Mouse (Mus musculus) CH12.LX (cell line): Measurements from ENCODE around the gene St8sia1. TPM values are rescaled to one million over a fixed set of nuclear protein-coding genes. Genes with fewer than 3 reads are reported as not detected.

Source experiments
- DNase-seq: peaks from one replicate; pipeline ENCODE4 v3.0.0-alpha.2; 2013; ENCODE audit errors: extremely low read depth
- H3K27ac ChIP-seq: 2 replicates; pipeline ENCODE4 v1.5.1; 2012; ENCODE audit warnings: low read depth, mild to moderate bottlenecking, control low read depth, moderate library complexity; ENCODE audit not compliant: insufficient read depth
- H3K27me3 ChIP-seq: replicated peaks from 2 replicates; pipeline ENCODE3; 2012; ENCODE audit warnings: inconsistent platforms
- H3K36me3 ChIP-seq, 2 experiments: replicated peaks in 1 of 2; 2 replicates each; pipeline versions ENCODE3 to v1.6.1; 2012; ENCODE audit warnings: inconsistent platforms in 1 of 2, low read length in 1 of 2, mild to moderate bottlenecking in 1 of 2, mixed read lengths in 1 of 2, moderate library complexity in 1 of 2; ENCODE audit not compliant: control insufficient read depth in 1 of 2, insufficient read depth in 1 of 2
- H3K4me1 ChIP-seq, 2 experiments: 2 replicates each; pipeline ENCODE4 v1.6.1; 2012; ENCODE audit warnings: inconsistent platforms in 1 of 2, moderate library complexity in 1 of 2; ENCODE audit not compliant: insufficient read depth in 2 of 2, control insufficient read depth in 1 of 2
- H3K4me2 ChIP-seq: 2 replicates; pipeline ENCODE4 v1.6.1; 2012; ENCODE audit warnings: low read depth, mild to moderate bottlenecking, control low read depth; ENCODE audit not compliant: poor library complexity, insufficient read depth, severe bottlenecking
- H3K4me3 ChIP-seq, 3 experiments: fragments of 150-350 bp in 1 of 3; sonication (generic) in 1 of 3; replicated peaks in 1 of 3; 2 replicates each; pipeline versions ENCODE3 to v1.5.1; 2011 to 2012; ENCODE audit warnings: low read depth in 2 of 3, low read length in 2 of 3, mild to moderate bottlenecking in 2 of 3, moderate library complexity in 2 of 3, control low read depth in 1 of 3, improper control_type of control experiment in 1 of 3, inconsistent platforms in 1 of 3, mixed read lengths in 1 of 3; ENCODE audit not compliant: poor library complexity in 1 of 3
- H3K79me2 ChIP-seq: replicated peaks from 2 replicates; pipeline ENCODE4 v1.6.1; 2012; ENCODE audit warnings: mild to moderate bottlenecking, moderate library complexity; ENCODE audit not compliant: control insufficient read depth, poor library complexity, insufficient read depth, severe bottlenecking; ENCODE audit errors: extremely low read depth
- H3K9ac ChIP-seq: 2 replicates; pipeline ENCODE4 v1.6.1; 2012; ENCODE audit warnings: low read depth, mild to moderate bottlenecking, control low read depth, moderate library complexity; ENCODE audit not compliant: insufficient read depth
- H3K9me3 ChIP-seq: replicated peaks from 2 replicates; pipeline ENCODE3; 2012; ENCODE audit warnings: low read length, inconsistent platforms, mixed read lengths
- CHD1 ChIP-seq: IDR thresholded peaks from 2 replicates; pipeline ENCODE4 v1.6.1; 2012; ENCODE audit warnings: low read depth, low read length, improper control_type of control experiment, inconsistent platforms
- ELF1 ChIP-seq: IDR thresholded peaks from 2 replicates; pipeline ENCODE4 v1.6.1; 2014; ENCODE audit warnings: low read depth, mild to moderate bottlenecking, inconsistent platforms, low read length, improper control_type of control experiment
- EP300 ChIP-seq: IDR thresholded peaks from 2 replicates; pipeline ENCODE4 v1.6.1; 2011; ENCODE audit warnings: low read length, improper control_type of control experiment
- ETS1 ChIP-seq: conservative IDR thresholded peaks from 2 replicates; pipeline ENCODE4 v1.6.1; 2012; ENCODE audit warnings: low read depth, mild to moderate bottlenecking, inconsistent platforms, low read length, improper control_type of control experiment, moderate library complexity
- JUN ChIP-seq: IDR thresholded peaks from 2 replicates; pipeline ENCODE4 v1.6.1; 2011; ENCODE audit warnings: low read depth, mild to moderate bottlenecking, low read length, improper control_type of control experiment, moderate library complexity; ENCODE audit not compliant: insufficient read depth
- JUND ChIP-seq: conservative IDR thresholded peaks from 2 replicates; pipeline ENCODE4 v1.6.1; 2011; ENCODE audit warnings: low read depth, low read length, improper control_type of control experiment
- KAT2A ChIP-seq: IDR thresholded peaks from 2 replicates; pipeline ENCODE4 v1.6.1; 2012; ENCODE audit warnings: low read length, improper control_type of control experiment, inconsistent platforms; ENCODE audit not compliant: insufficient replicate concordance
- MAX ChIP-seq: IDR thresholded peaks from 2 replicates; pipeline ENCODE4 v1.6.1; 2011; ENCODE audit warnings: low read length, improper control_type of control experiment
- MXI1 ChIP-seq: IDR thresholded peaks from 2 replicates; pipeline ENCODE4 v1.6.1; 2011; ENCODE audit warnings: mild to moderate bottlenecking, low read depth, low read length, improper control_type of control experiment
- POLR2A ChIP-seq: IDR thresholded peaks from 2 replicates; pipeline ENCODE4 v1.6.1; 2011; ENCODE audit warnings: low read depth, mild to moderate bottlenecking, improper control_type of control experiment, low read length
- POLR2AphosphoS2 ChIP-seq: IDR thresholded peaks from 2 replicates; pipeline ENCODE4 v1.6.1; 2011; ENCODE audit warnings: low read depth, low read length, improper control_type of control experiment
- RAD21 ChIP-seq: IDR thresholded peaks from 2 replicates; pipeline ENCODE4 v1.6.1; 2011; ENCODE audit warnings: low read depth, mild to moderate bottlenecking, low read length, improper control_type of control experiment, moderate library complexity
- UBTF ChIP-seq: IDR thresholded peaks from 2 replicates; pipeline ENCODE4 v1.6.1; 2012; ENCODE audit warnings: low read depth, mild to moderate bottlenecking, inconsistent platforms, low read length, improper control_type of control experiment, moderate library complexity
- USF1 ChIP-seq: IDR thresholded peaks from 2 replicates; pipeline ENCODE4 v1.6.1; 2014; ENCODE audit warnings: low read depth, mild to moderate bottlenecking, inconsistent platforms, low read length, improper control_type of control experiment
- dilution Hi-C: fragments of 300-500 bp; cut with MboI; formaldehyde crosslinking; loops from 2 replicates; pipeline ENCODE4 v1.14.3; 2020; ENCODE audit warnings: low sequenced_read_pairs; ENCODE audit not compliant: extremely low pct_unique_long_range_greater_than_20kb, extremely low pct_ligation_motif_present
- in situ Hi-C: fragments of 300-500 bp; cut with MboI; formaldehyde crosslinking; loops from 3 replicates; pipeline ENCODE4 v1.14.3; 2019; ENCODE audit warnings: low sequenced_read_pairs, low pct_ligation_motif_present, low pct_unique_long_range_greater_than_20kb, mixed read lengths
- polyA plus RNA-seq: library from polyadenylated mRNA; unstranded; fragments of >175 nt; gene quantifications from 2 replicates; pipeline ENCODE4 v1.2.1, GENCODE M21; 2012; ENCODE audit warnings: low read depth; ENCODE audit not compliant: insufficient read length
- total RNA-seq, 2 experiments: library from RNA; depleted of rRNA; stranded (reverse); fragments of 300-350 nt in 1 of 2; fragments of >200 nt in 1 of 2; gene quantifications; 2 replicates each; pipeline ENCODE4 v1.2.3; 2012 to 2014

Gene St8sia1
- total and polyA plus RNA-seq, 3 experiments: 0.13 to 0.51 (median 0.20) TPM

GRCm38 (mm10) chr6:142893716-142894115 is 70.5 kb downstream of the St8sia1 start:
- TF ChIP-seq ETS1 (no peak), MXI1 (no peak), ELF1 (no peak), USF1 (no peak)
- DNase-seq: no peak
- peaks cover 0 to 16% of the 10 kb centered on the region in 2 experiments; a peak in 2 of 4 replicates for H3K4me1 ChIP-seq
- in situ Hi-C loops: no loop called here
- H3K79me2 ChIP-seq: no peaks in the 10 kb centered on the region
- no peak overlapping the region for H3K4me2 ChIP-seq
- no peaks in the 10 kb centered on the region for H3K36me3 ChIP-seq
- dilution Hi-C loops: no loop called here
- no peaks in the 10 kb centered on the region for H3K27me3 ChIP-seq
- H3K27ac ChIP-seq: no peak overlapping the region
- H3K4me3 ChIP-seq: no peak overlapping the region
- no peaks in the 10 kb centered on the region for H3K9me3 ChIP-seq
- no peak overlapping the region for H3K9ac ChIP-seq

- H3K27me3 ChIP-seq: no peaks in the 10 kb centered on the region
- no peak overlapping the region for H3K4me2 ChIP-seq
- H3K36me3 ChIP-seq: no peaks in the 10 kb centered on the region
- H3K4me3 ChIP-seq: no peak overlapping the region
- TF ChIP-seq MXI1 (no peak), CHD1 (no peak), POLR2A (no peak), RAD21 (no peak), UBTF (no peak), MAX (no peak), POLR2AphosphoS2 (no peak), KAT2A (no peak), JUND (no peak), EP300 (no peak), JUN (no peak)
- dilution Hi-C loops: no loop called here
- no peaks in the 10 kb centered on the region for H3K9me3 ChIP-seq
- no peak overlapping the region for H3K27ac ChIP-seq
- DNase-seq: no peak
- in situ Hi-C loops: no loop called here
- H3K9ac ChIP-seq: no peak overlapping the region
- peaks cover 0 to 30% of the 10 kb centered on the region in 2 experiments; a peak in 2 of 4 replicates for H3K4me1 ChIP-seq
- no peaks in the 10 kb centered on the region for H3K79me2 ChIP-seq
Observed at GRCm38 (mm10) chr6:142890321-142890720, 73.9 kb downstream of the St8sia1 start.
